Mouse (Mus musculus) heart, postnatal 4 days (tissue): ENCODE data around the gene Sgsm1. TPM values are rescaled to one million over a fixed set of nuclear protein-coding genes. Genes with fewer than 3 reads are reported as not detected.
A peak's percentile ranks its signal among the peaks of the same experiment; 100 is the strongest.

ENCODE experiments used
- DNase-seq: peaks from one replicate; pipeline ENCODE4 v3.0.0; 2021
- total RNA-seq, 2 experiments: library from RNA; stranded (reverse); gene quantifications; 2 replicates each; pipeline ENCODE4 v1.2.3; 2021

Gene Sgsm1
- total RNA-seq, 2 experiments from 2014 or later = 0.77 to 0.86 TPM

GRCm38 (mm10) chr5:113281557-113281956, 29.0 kb downstream of the Sgsm1 start:
- no peak for DNase-seq

- DNase-seq = peak; percentile 24
These were observed 30.3 kb downstream of the Sgsm1 start for GRCm38 (mm10) chr5:113280138-113280856.

GRCm38 (mm10) chr5:113275839-113276238, 34.7 kb downstream of the Sgsm1 start:
- no peak for DNase-seq

GRCm38 (mm10) chr5:113271207-113271811, 39.3 kb downstream of the Sgsm1 start:
- DNase-seq = no peak

GRCm38 (mm10) chr5:113270043-113270442, 40.5 kb downstream of the Sgsm1 start:
- no peak for DNase-seq

- DNase-seq = no peak
These were observed 42.3 kb downstream of the Sgsm1 start for GRCm38 (mm10) chr5:113268246-113268645.

GRCm38 (mm10) chr5:113265637-113266036, 44.9 kb downstream of the Sgsm1 start:
- no peak for DNase-seq

GRCm38 (mm10) chr5:113250806-113251205, 59.8 kb downstream of the Sgsm1 start:
- no peak for DNase-seq

- no peak for DNase-seq
These were observed 61.2 kb downstream of the Sgsm1 start for GRCm38 (mm10) chr5:113249263-113249930.

GRCm38 (mm10) chr5:113230196-113230595, 80.4 kb downstream of the Sgsm1 start:
- no peak for DNase-seq

- DNase-seq = peak; percentile 91
These were observed 83.9 kb downstream of the Sgsm1 start, which contains the start of gene Tmem211 for GRCm38 (mm10) chr5:113226632-113227102. Tmem211 (plus strand) TSS chr5:113226909.

GRCm38 (mm10) chr5:113225686-113226435, 84.7 kb downstream of the Sgsm1 start:
- DNase-seq = no peak

GRCm38 (mm10) chr5:113225271-113225670, 85.3 kb downstream of the Sgsm1 start:
- DNase-seq = peak; percentile 36

- no peak for DNase-seq
These were observed 86.7 kb downstream of the Sgsm1 start for GRCm38 (mm10) chr5:113223888-113224287.

- peak; percentile 88 for DNase-seq
These were observed 89.3 kb downstream of the Sgsm1 start, which contains the start of gene 2900026A02Rik for GRCm38 (mm10) chr5:113221147-113221865. 2900026A02Rik (minus strand) TSS chr5:113221236.

GRCm38 (mm10) chr5:113220383-113221146, 90.0 kb downstream of the Sgsm1 start:
- peak; percentile 46 for DNase-seq

- DNase-seq = no peak
These were observed 90.7 kb downstream of the Sgsm1 start for GRCm38 (mm10) chr5:113219876-113220275.

- no peak for DNase-seq
These were observed 91.1 kb downstream of the Sgsm1 start for GRCm38 (mm10) chr5:113219450-113219849.

- DNase-seq = no peak
These were observed 91.9 kb downstream of the Sgsm1 start for GRCm38 (mm10) chr5:113218617-113219235.

GRCm38 (mm10) chr5:113217076-113217475, 93.5 kb downstream of the Sgsm1 start:
- no peak for DNase-seq
